In genomic region chr3:116190727-116191126, GRCm38 (mm10) we compare ENCODE assay signal across 14 mouse cellular contexts.
DNase-seq lines count a peak whose midpoint lies in the region; ATAC-seq and TF ChIP-seq lines count a peak whose summit lies in the region.
"Had no signal": no experiment of that assay in that cellular context is flagged by ENCODE, and none has a peak within 500 bp of the region (broad histone marks: within the 10 kb centered on the region; RNA-seq: fewer than 3 reads in every experiment).

No protein-coding gene starts in this region.

- H3K9me3 ChIP-seq in lung, postnatal 0 days (ENCODE audit: low read length), result no peaks in the 10 kb centered on the region
- H3K9me3 ChIP-seq: liver, embryonic 13.5 days had no signal

- POLR2A ChIA-PET in Patski (lab: Charles Lee), result interaction anchor here (0.5 kb wide), 1 partner anchor 233 kb away, joined by 4 read pairs; the partner anchor contains the start of gene Cdc14a

- no peak overlapping the region for H3K4me3 ChIP-seq in left cerebral cortex, adult 2 months
- H3K4me3 ChIP-seq in lung, postnatal 0 days (ENCODE audit: low read depth, low read length), result no peak overlapping the region
- H3K4me3 ChIP-seq: erythroblast, embryonic 14.5 days; liver, embryonic 13.5 days had no signal

- no peak overlapping the region for H3K27ac ChIP-seq in left cerebral cortex, adult 2 months
- H3K27ac ChIP-seq in lung, postnatal 0 days (ENCODE audit: low read length), result peak overlapping the region; percentile 43
- H3K27ac ChIP-seq: liver, embryonic 13.5 days had no signal

- in situ Hi-C loops in Patski (cut with MboI; ENCODE audit: low pct_unique_long_range_greater_than_20kb), result no loop called here

- TF ChIP-seq CTCF in left cerebral cortex, adult 2 months (IDR thresholded peaks at IDR 0.05), result no peak
- peak; percentile 10 for TF ChIP-seq CTCF in Patski (IDR thresholded peaks at IDR 0.05)
- TF ChIP-seq CTCF in lung, postnatal 0 days (IDR thresholded peaks at IDR 0.05), result no peak; the same call in 1 of the 2 replicates

- peak; percentile 49 for ATAC-seq in Patski
- ATAC-seq in lung, postnatal 0 days, result peak; percentile 68
- ATAC-seq: intestine, postnatal 0 days had no signal

- H3K4me2 ChIP-seq in lung, postnatal 0 days (replicated peaks; ENCODE audit: low read depth, low read length), result no peak overlapping the region; the same call in 1 of the 2 replicates
- H3K4me2 ChIP-seq: liver, embryonic 13.5 days; midbrain, embryonic 11.5 days had no signal

- no peaks in the 10 kb centered on the region for H3K4me1 ChIP-seq in lung, postnatal 0 days (ENCODE audit: insufficient read depth, low read depth, low read length)
- H3K4me1 ChIP-seq: liver, embryonic 13.5 days had no signal

- CTCF ChIA-PET in Patski (lab: Charles Lee), result interaction anchor here (1.0 to 6.7 kb wide), 9 partner anchors 10 to 150 kb away, joined by 3 to 43 read pairs (median 5); no protein-coding TSS in a partner anchor

- peak; percentile 40 for DNase-seq in gastrocnemius, adult 18-20 months (ENCODE audit: low spot score)
- DNase-seq in gastrocnemius, adult 8-10 months (ENCODE audit: low spot score in 2 of 2), result no peak
- DNase-seq in left cerebral cortex, postnatal 4 days, result peak; percentile 46
- no peak for DNase-seq in left cerebral cortex, adult 2 months (ENCODE audit: extremely low spot score in 1 of 2, low spot score in 2 of 2)
- peak; percentile 88 for DNase-seq in Patski (ENCODE audit: low read depth, low spot score)
- peak; percentile 76 for DNase-seq in lung, postnatal 0 days (ENCODE audit: low spot score)
- DNase-seq in natural killer cell, adult 2 months (ENCODE audit: low spot score in 2 of 2), result no peak
- no peak for DNase-seq in kidney, postnatal 10 days
- DNase-seq: adrenal gland, postnatal 10 days; gastrocnemius, postnatal 10 days; liver, embryonic 13.5 days had no signal

- H3K36me3 ChIP-seq in lung, postnatal 0 days (ENCODE audit: insufficient read depth, low read length), result no peaks in the 10 kb centered on the region
- H3K36me3 ChIP-seq: liver, embryonic 13.5 days had no signal

- 48% methylated on average over 2 of the region's 2 CpGs for WGBS in lung, postnatal 0 days

- H3K9ac ChIP-seq in lung, postnatal 0 days (replicated peaks; ENCODE audit: low read depth), result no peak overlapping the region
- H3K9ac ChIP-seq: liver, embryonic 13.5 days had no signal

- intact Hi-C loops in left cerebral cortex, postnatal 4 days (cut with DNase I), result no loop called here
- intact Hi-C loops in left cerebral cortex, adult 2 months (cut with DNase I), result loop anchor here (2.0 kb wide), 1 partner anchor 62 kb away; the partner anchor contains the start of gene Gpr88

- peak; percentile 7; the same call in 1 of the 2 replicates for TF ChIP-seq EP300 in lung, postnatal 0 days (IDR thresholded peaks at IDR 0.05)

- no peaks in the 10 kb centered on the region for H3K27me3 ChIP-seq in Patski
- no peaks in the 10 kb centered on the region for H3K27me3 ChIP-seq in lung, postnatal 0 days (replicated peaks; ENCODE audit: insufficient read depth, low read length)
- H3K27me3 ChIP-seq: liver, embryonic 13.5 days had no signal

Comparison
In these comparisons a context has a peak if more than half of its experiments do, and no peak if none do; other contexts are left out.
1. DNase-seq: peak in gastrocnemius, adult 18-20 months (single experiment), left cerebral cortex, postnatal 4 days (single experiment), Patski (single experiment) and lung, postnatal 0 days (single experiment); none in gastrocnemius, adult 8-10 months (0 of 2), left cerebral cortex, adult 2 months (0 of 2), natural killer cell, adult 2 months (0 of 2) and kidney, postnatal 10 days (single experiment).